Mouse (Mus musculus): ENCODE measurements around the gene Polk. TPM values are rescaled to one million over a fixed set of nuclear protein-coding genes. Genes with fewer than 3 reads are reported as not detected.
A peak's percentile ranks its signal among the peaks of the same experiment; 100 is the strongest.

Polk gene
- total and polyA plus RNA-seq, 2 experiments from 2014 or later, result 5.3 to 6.2 TPM

GRCm38 (mm10) chr13:96574170-96574569, 31.8 kb upstream of the Polk start:
- Histone ChIP-seq H3K4me1 (ENCODE audit: insufficient read depth, low read length) (no peaks in the 10 kb centered on the region), H3K4me2 (ENCODE audit: low read depth, low read length, poor library complexity, severe bottlenecking) (no peak overlapping the region), H3K36me3 (ENCODE audit: insufficient read depth, low read length) (peaks cover 3% of the 10 kb centered on the region; the same call in 1 of the 2 replicates), H3K27ac (ENCODE audit: low read depth, low read length) (no peak overlapping the region), H3K4me3 (ENCODE audit: low read depth, low read length) (no peak overlapping the region), H3K27me3 (ENCODE audit: insufficient read depth, low read length) (no peaks in the 10 kb centered on the region), H3K9me3 (ENCODE audit: low read length) (no peaks in the 10 kb centered on the region), H3K9ac (replicated peaks; ENCODE audit: low read length, poor library complexity, severe bottlenecking) (no peak overlapping the region)
- DNase-seq (ENCODE audit: low spot score), result no peak
- 92% methylated on average over 2 of the region's 2 CpGs for WGBS
- TF ChIP-seq CTCF (IDR thresholded peaks at IDR 0.05), result no peak
- no peak for ATAC-seq (ENCODE audit: low FRiP score)

GRCm38 (mm10) chr13:96571016-96571361, 28.6 kb upstream of the Polk start:
- H3K36me3 ChIP-seq (ENCODE audit: insufficient read depth, low read length), result peaks cover 3% of the 10 kb centered on the region; the same call in 1 of the 2 replicates
- H3K9me3 ChIP-seq (ENCODE audit: low read length), result no peaks in the 10 kb centered on the region
- no peak overlapping the region for H3K27ac ChIP-seq (ENCODE audit: low read depth, low read length)
- H3K4me3 ChIP-seq (ENCODE audit: low read depth, low read length), result no peak overlapping the region
- no peak overlapping the region for H3K9ac ChIP-seq (replicated peaks; ENCODE audit: low read length, poor library complexity, severe bottlenecking)
- no peak for TF ChIP-seq CTCF (IDR thresholded peaks at IDR 0.05)
- no peak for DNase-seq (ENCODE audit: low spot score)
- H3K4me1 ChIP-seq (ENCODE audit: insufficient read depth, low read length), result no peaks in the 10 kb centered on the region
- no peak for ATAC-seq (ENCODE audit: low FRiP score)
- WGBS, result 58% methylated on average over 6 of the region's 6 CpGs
- no peak overlapping the region for H3K4me2 ChIP-seq (ENCODE audit: low read depth, low read length, poor library complexity, severe bottlenecking)
- H3K27me3 ChIP-seq (ENCODE audit: insufficient read depth, low read length), result no peaks in the 10 kb centered on the region

- H3K4me2 ChIP-seq (ENCODE audit: low read depth, low read length, poor library complexity, severe bottlenecking), result no peak overlapping the region
- no peaks in the 10 kb centered on the region for H3K4me1 ChIP-seq (ENCODE audit: insufficient read depth, low read length)
- WGBS, result 72% methylated on average over 10 of the region's 10 CpGs
- no peak for TF ChIP-seq CTCF (IDR thresholded peaks at IDR 0.05)
- H3K36me3 ChIP-seq (ENCODE audit: insufficient read depth, low read length), result peaks cover 3% of the 10 kb centered on the region; the same call in 1 of the 2 replicates
- H3K9ac ChIP-seq (replicated peaks; ENCODE audit: low read length, poor library complexity, severe bottlenecking), result no peak overlapping the region
- no peaks in the 10 kb centered on the region for H3K27me3 ChIP-seq (ENCODE audit: insufficient read depth, low read length)
- ATAC-seq (ENCODE audit: low FRiP score) (no peak), DNase-seq (ENCODE audit: low spot score) (no peak)
- no peak overlapping the region for H3K4me3 ChIP-seq (ENCODE audit: low read depth, low read length)
- H3K9me3 ChIP-seq (ENCODE audit: low read length), result no peaks in the 10 kb centered on the region
- no peak overlapping the region for H3K27ac ChIP-seq (ENCODE audit: low read depth, low read length)
Observed at GRCm38 (mm10) chr13:96570313-96571015, 28.1 kb upstream of the Polk start.

GRCm38 (mm10) chr13:96567977-96568376, 25.6 kb upstream of the Polk start:
- no peaks in the 10 kb centered on the region for H3K9me3 ChIP-seq (ENCODE audit: low read length)
- H3K4me1 ChIP-seq (ENCODE audit: insufficient read depth, low read length), result no peaks in the 10 kb centered on the region
- no peak overlapping the region for H3K9ac ChIP-seq (replicated peaks; ENCODE audit: low read length, poor library complexity, severe bottlenecking)
- no peak for ATAC-seq (ENCODE audit: low FRiP score)
- TF ChIP-seq CTCF (IDR thresholded peaks at IDR 0.05), result no peak
- no peak overlapping the region for H3K27ac ChIP-seq (ENCODE audit: low read depth, low read length)
- no peak overlapping the region for H3K4me2 ChIP-seq (ENCODE audit: low read depth, low read length, poor library complexity, severe bottlenecking)
- H3K36me3 ChIP-seq (ENCODE audit: insufficient read depth, low read length), result peaks cover 3% of the 10 kb centered on the region; the same call in 1 of the 2 replicates
- H3K27me3 ChIP-seq (ENCODE audit: insufficient read depth, low read length), result no peaks in the 10 kb centered on the region
- no peak overlapping the region for H3K4me3 ChIP-seq (ENCODE audit: low read depth, low read length)
- WGBS, result 75% methylated on average over 6 of the region's 6 CpGs
- no peak for DNase-seq (ENCODE audit: low spot score)

- H3K36me3 ChIP-seq (ENCODE audit: insufficient read depth, low read length), result no peaks in the 10 kb centered on the region
- ATAC-seq (ENCODE audit: low FRiP score), result no peak
- H3K27me3 ChIP-seq (ENCODE audit: insufficient read depth, low read length), result no peaks in the 10 kb centered on the region
- no peak overlapping the region for H3K4me3 ChIP-seq (ENCODE audit: low read depth, low read length)
- no peaks in the 10 kb centered on the region for H3K4me1 ChIP-seq (ENCODE audit: insufficient read depth, low read length)
- WGBS, result 95% methylated on average over 3 of the region's 3 CpGs
- H3K4me2 ChIP-seq (ENCODE audit: low read depth, low read length, poor library complexity, severe bottlenecking), result no peak overlapping the region
- H3K27ac ChIP-seq (ENCODE audit: low read depth, low read length), result no peak overlapping the region
- DNase-seq (ENCODE audit: low spot score), result no peak
- TF ChIP-seq CTCF (IDR thresholded peaks at IDR 0.05), result no peak
- H3K9ac ChIP-seq (replicated peaks; ENCODE audit: low read length, poor library complexity, severe bottlenecking), result no peak overlapping the region
- H3K9me3 ChIP-seq (ENCODE audit: low read length), result no peaks in the 10 kb centered on the region
Observed at GRCm38 (mm10) chr13:96555099-96555498, 12.7 kb upstream of the Polk start.

- H3K36me3 ChIP-seq (ENCODE audit: insufficient read depth, low read length), result no peaks in the 10 kb centered on the region
- no peaks in the 10 kb centered on the region for H3K9me3 ChIP-seq (ENCODE audit: low read length)
- H3K9ac ChIP-seq (replicated peaks; ENCODE audit: low read length, poor library complexity, severe bottlenecking), result no peak overlapping the region
- H3K27ac ChIP-seq (ENCODE audit: low read depth, low read length), result no peak overlapping the region
- no peaks in the 10 kb centered on the region for H3K27me3 ChIP-seq (ENCODE audit: insufficient read depth, low read length)
- H3K4me3 ChIP-seq (ENCODE audit: low read depth, low read length), result no peak overlapping the region
- H3K4me1 ChIP-seq (ENCODE audit: insufficient read depth, low read length), result no peaks in the 10 kb centered on the region
- no peak overlapping the region for H3K4me2 ChIP-seq (ENCODE audit: low read depth, low read length, poor library complexity, severe bottlenecking)
- DNase-seq (ENCODE audit: low spot score) (peak; percentile 8), ATAC-seq (ENCODE audit: low FRiP score) (no peak)
- WGBS, result 62% methylated on average over 4 of the region's 4 CpGs
- TF ChIP-seq CTCF (IDR thresholded peaks at IDR 0.05), result no peak
Observed at GRCm38 (mm10) chr13:96547941-96548340, 5.6 kb upstream of the Polk start.

Data from midbrain, postnatal 0 days (tissue).